Mouse (Mus musculus) adrenal gland, adult 8-10 months (tissue): ENCODE measurements around the gene Lamb3. TPM values are rescaled to one million over a fixed set of nuclear protein-coding genes. Genes with fewer than 3 reads are reported as not detected.

Source experiments
- DNase-seq: peaks from one replicate; pipeline ENCODE4 v3.0.0; 2022
- total RNA-seq, 4 experiments: library from RNA; stranded (reverse); gene quantifications; 2 replicates each; pipeline ENCODE4 v1.2.4; 2022

Gene Lamb3
- total RNA-seq, 4 experiments from 2014 or later = 1.2 to 2.7 (median 1.5) TPM

DNA sequence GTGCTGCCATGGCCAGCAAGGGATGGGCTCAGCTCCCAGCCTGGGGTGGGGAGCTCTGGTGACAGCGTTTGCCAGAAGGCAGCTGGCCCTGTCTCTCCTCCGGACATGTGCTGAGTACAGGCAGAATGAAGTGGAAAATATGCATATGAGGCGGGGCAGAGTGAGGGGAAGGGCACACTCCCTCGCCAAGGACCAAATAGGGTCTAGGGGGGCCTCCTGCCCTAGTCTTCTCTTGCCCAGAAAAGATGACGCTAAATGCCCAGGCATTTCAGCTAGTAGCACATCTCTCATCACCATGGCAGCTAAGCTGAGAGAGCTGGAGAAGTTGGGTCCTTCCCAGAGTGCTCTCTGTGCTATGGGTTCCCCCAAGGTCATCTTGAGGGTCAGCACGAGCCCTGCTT, 109.7 kb downstream of the Lamb3 start:
- DNase-seq = peak; percentile 34

DNA sequence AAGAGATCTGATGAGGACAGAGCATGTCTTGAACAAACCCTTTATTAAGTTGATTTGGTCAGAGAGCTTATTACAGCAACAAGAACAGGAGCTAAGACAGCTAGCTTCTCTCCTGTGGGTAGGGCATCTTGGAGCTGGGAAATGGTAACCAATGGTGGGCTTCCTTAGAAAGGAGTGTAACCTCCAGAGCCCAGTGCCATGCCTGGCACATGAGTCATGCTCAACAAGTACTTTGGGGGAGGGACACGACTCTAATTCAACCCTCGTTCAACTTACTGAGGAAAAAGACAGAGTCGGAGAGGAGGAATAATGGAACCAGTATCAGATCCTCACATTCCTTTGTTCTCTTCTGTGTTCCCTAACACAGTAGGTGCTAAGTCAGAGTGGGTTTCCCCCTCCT, 112.2 kb downstream of the Lamb3 start:
- DNase-seq = no peak

DNA sequence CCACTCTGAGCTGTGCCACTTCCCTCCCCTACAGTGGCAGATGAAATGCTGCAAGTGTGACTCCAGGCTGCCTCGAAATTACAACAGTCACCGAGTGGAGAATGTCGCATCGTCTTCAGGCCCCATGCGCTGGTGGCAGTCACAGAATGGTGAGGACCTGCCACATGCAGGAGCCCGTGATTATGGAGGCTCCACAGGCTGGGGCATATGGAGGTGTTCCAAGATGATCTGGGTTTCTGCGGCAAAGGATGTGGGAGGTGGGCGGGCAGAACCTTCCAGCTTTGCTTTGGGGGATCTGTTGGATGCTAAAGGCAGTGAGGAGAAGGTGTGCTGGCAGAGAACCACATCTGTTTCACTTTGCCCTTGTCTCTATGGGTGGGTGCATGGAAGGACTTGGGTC, 112.9 kb downstream of the Lamb3 start:
- no peak for DNase-seq

DNA sequence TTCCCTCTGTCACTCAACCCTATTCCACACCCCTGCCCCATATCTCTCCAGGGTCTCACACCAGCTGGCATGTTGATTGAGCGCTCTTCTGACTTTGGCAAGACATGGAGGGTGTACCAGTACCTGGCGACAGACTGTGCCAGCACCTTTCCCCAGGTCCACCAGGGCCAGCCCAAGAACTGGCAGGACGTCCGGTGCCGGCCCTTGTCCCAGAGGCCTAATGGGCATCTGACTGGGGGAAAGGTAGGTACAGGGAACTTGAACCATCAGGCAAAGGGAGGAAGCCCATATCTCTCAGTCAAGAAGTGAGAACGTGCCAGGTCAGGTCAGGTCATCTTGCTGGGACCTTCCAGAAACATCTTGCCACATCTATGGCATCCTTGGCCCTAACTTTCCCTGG, 116.2 kb downstream of the Lamb3 start:
- DNase-seq = no peak

DNA sequence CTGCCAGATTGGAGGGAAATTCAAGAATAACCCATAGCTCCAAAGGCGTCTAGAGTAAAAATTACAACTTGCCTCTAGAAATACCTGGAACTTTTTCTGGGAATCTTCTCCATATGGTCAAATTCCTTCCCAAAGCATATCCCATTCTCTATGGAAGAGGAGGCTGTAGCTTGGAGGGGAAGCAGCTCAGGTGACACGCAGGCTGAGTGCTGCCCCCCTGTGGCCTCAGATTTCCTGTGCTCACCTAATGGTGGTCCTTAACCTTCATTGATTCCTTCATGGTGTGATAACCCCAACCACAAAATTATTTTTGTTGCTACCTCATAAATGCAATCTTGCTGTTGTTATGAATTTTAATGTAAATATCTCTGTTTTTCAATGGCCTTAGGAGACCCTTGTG, 116.7 kb downstream of the Lamb3 start:
- DNase-seq = no peak

DNA sequence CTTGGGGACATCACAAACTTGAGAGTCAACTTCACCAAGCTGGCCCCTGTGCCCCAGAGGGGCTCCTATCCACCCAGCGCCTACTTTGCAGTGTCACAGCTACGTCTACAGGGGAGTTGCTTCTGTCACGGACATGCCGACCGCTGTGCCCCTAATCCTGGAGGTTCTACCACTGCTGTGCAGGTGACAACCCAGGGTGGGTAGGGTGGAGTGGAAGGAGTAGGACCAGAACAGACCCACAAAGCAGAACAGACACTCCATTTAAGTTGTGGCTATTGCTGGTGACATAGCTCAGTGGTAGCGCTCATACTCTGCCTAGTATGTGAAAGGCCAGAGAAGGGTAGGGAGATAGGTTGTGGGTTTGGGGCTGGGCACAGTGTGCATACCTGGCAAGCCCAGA, 118.4 kb downstream of the Lamb3 start:
- DNase-seq = no peak

DNA sequence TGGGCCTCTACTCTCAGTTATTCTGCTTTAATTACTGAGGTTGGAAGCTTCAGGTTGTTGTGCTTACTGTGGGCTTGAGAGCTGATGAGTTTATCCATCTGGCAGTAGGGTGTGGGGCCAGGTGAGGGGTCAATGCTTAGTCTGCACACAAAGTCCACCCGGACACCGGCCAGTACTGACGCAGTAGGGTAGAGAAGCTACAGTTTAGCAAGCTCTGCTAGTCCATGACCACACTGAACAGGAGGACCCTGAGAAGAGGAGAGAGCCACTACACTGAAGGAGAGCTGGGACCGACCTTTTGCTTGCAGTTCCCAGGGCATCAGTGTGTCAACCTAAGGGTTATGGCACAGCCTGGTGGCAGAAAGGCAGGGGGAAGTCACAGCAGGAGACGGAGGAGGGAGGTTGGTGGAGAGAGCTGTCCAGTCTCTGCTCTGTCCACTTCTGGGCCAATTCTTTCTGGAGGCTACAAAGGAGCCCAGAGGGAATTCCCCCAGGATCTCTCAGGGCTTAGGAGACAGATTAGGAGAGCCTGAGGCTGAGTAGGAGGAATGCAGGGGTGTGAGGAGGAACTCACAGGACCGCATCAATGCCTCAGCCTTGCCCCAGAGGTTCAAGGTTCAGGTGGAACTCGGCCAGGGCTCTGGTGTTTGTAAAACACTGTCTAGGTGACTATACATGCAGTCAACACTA, 119.1 kb downstream of the Lamb3 start:
- DNase-seq = no peak

DNA sequence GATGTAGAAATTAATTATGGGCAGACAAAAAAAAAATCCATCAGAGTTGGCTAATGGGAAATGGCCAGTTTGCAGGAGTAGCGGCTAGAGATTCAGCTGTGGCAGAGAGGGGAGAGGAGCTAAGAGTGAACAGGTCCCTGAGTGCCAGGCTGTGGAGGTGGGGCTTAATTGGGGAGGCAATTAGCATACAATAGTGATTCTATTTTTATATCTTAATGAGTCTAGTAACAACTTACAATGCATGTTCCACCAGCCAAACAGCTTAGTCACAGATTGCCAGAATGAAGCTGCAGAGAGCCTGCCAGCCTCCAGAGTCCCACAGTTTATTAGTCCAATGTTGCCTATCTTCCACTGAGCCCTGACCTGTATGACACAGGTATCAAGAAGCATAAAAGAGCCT, 119.7 kb downstream of the Lamb3 start:
- no peak for DNase-seq

DNA sequence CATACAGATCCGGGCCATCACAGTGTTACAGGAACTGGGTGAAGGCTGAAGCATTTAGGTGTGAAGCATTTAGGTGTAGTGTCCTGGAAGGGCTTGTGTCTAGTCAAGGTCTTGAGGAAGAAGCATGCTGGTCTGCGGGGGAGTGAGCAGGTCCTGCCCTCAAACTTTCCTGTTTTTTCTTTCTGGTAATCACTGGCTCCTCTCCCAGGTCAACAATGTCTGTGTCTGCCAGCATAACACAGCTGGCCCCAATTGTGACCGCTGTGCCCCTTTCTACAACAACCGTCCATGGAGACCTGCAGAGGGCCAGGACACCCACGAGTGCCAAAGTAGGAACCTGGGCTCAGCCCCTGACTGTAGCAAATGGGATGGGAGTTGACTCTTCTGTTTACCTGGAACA, 120.2 kb downstream of the Lamb3 start:
- DNase-seq = no peak

DNA sequence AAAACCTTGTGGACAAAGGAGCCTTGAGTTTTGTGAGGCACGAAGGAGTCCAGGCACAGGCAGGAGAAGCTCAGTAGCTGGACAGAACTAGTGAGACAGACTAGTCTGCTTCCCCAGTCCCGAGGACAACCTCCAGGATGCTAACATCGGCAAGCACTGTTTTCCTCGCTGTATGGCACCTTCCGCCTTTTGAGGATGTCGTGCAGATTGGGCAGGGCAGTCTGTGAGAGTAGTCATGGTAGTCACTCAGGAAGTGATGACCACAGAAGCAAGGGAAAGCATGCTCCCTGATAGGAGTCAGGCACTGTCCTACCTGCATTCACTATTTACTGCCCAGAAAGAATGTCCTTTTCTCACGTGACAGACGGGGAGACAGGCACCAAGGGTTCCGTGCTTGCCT, 122.1 kb downstream of the Lamb3 start:
- DNase-seq = no peak

DNA sequence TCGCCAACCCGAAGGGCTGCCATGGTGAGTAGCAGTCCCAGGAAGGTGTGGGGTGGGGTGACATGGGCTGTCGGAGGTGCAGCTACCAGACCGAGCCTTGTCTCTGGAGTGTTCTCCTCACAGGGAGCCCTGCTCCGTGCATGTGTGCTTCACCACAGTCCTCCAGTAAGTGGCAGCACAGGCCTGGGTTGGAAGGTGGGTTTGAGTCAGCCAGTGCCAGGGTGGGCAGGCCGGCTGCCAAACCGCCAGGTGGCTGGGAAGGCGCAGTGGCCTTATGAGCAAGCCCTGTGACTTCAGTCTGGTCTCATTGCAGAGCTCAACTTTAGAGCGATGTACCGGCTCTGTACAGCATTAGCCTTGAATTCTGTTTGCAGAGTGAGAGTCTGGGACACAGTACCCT, 122.7 kb downstream of the Lamb3 start:
- peak; percentile 52 for DNase-seq

DNA sequence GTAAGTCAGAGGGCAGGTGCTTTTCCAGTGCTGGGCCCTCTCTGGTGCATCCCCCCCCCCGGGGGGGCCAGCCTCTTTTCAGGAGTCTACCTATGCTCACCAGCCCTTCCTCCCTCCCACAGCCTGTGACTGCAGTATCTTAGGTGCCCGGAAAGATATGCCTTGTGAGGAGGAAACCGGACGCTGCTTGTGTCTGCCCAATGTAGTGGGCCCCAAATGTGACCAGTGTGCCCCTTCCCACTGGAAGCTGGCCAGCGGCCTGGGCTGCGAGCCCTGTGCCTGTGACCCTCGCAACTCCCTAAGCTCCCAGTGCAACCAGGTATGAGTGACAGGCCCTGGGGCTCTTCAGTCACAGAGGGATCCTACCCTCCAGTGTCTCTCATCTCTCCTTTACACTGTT, 123.1 kb downstream of the Lamb3 start:
- DNase-seq = no peak

DNA sequence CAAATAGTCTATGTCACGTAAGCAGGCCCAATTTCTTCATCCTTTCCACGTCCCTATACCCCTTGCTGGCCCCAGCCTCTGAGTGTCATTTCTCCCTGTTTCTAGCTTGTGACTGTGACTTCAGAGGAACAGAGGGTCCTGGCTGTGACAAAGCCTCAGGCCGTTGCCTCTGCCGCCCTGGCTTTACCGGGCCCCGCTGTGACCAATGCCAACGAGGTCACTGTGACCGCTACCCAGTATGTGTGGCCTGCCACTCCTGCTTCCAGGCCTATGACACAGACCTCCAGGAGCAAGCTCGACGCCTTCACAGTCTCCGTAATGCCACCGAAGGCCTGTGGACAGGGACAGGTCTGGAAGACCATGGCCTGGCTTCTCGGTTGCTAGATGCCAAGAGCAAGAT, 124.5 kb downstream of the Lamb3 start:
- DNase-seq = no peak

DNA sequence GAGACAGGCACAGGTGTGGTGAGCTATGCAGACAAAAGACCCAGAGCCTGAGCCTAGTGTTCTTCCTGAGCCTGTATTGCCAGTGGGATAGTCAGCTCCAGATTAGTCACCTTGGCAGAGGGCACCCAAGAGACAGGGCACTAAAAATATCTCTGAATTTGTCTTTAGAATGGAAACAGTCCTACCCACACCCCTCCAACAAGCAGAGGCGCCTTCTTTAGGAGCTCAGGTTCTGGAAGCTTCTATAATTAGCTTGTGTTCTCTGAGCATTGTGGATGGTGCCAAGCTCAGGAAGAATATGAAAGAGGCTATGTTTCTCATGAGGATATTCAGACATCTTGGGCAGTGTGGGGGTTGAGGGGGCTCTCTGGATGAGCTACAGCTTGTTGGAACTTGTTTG, 125.2 kb downstream of the Lamb3 start:
- no peak for DNase-seq

DNA sequence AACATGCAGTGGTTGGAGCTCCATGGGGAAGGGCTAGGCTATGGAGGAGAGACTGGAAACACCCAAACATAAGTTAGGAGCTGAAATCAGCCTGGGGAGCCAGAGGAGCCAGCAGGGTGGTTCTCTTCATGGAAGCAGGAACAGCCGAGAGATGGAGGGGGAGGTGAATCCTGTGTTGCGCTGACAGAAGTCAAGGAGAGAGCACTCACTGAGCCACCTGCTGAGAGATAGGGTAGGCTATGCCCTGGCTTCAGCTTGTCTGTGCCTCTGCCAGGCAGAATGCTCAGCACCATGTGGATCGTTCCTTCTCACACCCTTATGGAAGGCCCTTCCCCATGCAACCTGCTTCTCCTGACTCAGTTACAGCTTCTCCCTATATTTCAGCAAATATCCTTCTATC, 126.3 kb downstream of the Lamb3 start:
- DNase-seq = no peak

DNA sequence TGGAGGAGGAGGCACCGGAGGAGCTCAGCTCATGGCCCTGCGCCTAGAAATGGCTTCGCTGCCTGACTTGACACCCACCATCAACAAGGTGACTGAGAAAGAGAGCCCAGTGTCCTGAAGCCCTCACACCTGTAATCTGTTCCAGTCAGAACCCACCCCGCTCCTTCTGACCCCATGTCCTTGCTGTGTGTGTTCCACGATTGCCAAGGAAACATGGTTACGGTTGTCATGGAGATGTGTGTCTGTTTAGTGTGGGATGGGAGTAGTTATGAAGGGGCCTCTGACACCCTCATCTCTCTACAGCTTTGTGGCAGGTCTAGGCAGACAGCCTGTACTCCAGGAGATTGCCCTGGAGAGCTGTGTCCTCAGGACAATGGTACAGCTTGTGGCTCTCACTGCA, 127.0 kb downstream of the Lamb3 start:
- no peak for DNase-seq

DNA sequence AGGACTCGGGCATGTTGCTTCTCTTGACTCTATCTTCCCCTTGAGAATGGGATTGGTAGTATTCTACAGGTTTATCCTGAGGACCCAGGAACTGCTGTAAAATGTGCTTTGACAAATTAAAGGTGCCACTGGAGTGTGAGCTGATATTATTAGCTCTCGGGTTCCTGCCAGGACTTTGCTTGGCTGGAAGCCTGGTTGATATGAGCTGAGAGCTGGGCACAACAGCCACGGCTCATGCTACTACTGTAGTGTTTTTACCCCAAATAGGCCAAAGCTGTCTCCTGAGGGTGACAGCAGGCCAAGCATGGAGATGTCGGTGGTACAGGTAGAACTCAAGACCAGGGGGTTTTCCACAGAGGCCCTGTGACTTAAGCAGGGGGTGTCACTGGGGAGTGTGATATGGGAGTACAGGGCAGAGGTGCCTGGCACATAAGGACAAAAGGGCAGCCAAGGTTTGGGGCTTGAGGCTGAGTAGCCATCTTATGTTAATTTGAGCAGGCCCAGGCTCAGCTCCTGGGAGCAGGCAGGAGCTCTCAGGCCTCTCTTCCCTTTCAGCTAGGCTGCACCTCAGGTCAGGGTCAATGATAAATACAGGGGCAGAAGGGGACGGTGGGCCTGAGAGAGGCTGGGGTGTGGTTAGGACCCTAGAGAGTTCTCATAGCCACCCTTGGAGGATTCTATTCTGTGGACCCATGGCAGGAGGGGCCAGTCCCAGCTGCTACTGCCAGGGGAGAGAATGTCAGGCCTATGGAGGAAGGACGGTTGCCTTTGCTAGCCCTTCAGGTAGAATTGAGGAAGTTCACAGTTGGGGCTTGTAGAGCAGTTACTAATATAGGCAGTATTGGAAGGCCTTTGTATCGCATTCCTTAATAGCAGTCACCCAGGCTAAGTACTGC, 128.9 kb downstream of the Lamb3 start:
- DNase-seq = no peak

DNA sequence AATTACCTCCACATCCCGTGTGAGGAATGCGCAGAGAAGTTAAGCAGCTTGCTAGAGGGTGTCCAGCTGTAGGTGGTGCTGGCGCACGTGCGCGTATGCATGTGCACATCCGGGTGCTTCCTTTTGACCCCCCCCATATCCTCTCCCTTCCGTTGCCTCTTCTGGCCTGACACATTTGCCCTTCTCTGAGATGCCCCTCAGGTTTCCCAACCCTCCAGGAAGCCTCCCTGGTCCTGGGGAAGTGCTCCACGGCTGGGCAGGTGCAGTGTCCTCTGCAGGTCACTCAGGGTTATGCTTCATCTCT, 129.5 kb downstream of the Lamb3 start:
- DNase-seq = no peak

DNA sequence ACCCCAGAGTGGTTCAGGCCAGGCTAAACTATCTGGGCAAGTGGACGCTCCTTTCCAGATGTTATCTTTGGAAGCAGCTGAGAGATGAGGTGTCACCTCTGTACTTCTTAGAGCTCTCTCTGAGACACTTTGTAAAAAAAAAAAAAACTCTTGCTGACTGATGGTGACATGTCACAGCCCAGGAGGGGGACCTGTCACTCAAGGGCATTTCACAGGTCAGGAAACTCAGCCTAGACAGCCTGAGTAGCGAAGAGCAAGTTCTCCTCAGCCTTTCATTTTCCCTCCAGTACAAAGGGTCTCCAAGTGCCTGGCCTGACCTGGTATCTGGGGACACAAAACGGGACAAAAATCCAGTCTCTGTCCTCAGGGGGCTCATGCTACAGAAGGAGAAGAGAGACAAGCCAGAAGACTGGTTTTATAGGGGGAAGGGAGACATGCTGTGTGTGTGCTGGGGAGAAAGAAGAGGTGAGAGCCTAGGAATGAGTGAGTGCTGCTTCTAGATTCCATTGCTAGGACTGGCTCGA, 130.3 kb downstream of the Lamb3 start:
- DNase-seq = no peak

DNA sequence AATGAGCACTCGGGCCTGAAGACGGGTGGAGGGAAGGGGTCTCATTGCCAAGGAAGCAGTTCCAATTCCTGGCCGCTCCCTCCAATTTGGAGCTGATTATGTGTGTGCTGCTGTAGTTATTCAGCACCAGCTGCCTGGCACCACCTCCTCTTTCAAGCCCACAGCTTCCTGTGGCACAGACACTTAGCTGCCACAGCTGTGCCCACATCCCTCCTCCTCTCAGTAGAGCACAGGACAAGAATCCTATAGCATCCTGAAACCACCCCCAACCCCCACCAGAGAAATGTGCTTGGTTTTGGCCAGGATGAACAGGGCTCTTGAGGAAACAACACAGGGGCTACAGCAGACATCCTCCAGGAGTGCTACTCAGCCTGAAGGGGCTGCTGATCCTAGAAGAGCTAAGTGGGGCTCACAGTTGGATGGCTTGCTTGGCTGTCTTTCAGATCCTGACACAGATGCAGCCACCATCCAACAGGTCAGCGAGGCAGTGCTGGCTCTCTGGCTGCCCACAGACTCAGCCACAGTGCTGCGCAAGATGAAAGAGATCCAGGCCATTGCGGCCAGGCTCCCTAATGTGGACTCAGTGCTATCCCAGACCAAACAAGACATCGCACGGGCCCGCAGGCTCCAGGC, 131.0 kb downstream of the Lamb3 start:
- no peak for DNase-seq

DNA sequence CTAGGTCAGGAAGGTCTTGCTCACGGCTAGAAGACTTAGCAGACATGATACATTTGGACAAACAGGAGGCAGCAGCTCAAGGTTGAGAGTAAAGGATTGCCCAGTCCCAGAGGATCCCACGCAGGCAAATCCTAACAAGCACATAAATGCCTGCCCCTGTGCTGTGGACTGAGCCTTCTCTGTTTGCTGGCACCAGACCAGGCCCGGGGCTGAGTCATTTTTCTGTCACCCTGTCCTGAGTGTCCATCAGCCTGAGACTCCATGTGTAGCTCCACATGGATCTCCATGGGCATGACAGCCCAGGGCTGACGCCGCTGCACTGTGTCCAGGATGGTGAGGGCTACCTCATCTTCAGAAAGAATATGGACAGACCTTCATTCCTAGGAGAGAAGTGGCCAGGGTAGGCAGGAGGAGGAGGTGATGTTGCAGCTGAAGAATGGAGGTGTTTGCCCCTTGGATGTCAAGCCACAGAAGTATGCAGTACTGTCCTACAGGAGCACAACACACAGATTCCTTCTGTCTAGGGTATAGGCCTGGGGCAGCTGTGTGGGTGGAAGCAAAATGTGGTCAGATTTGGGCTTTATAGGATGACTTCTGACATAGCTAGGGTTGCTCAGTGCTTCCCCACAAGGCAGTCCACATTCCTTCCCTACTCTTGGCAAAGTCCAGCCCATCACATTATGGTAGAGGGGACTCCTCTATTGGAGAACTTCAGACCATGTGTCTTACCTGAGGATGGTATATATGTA, 134.9 kb downstream of the Lamb3 start:
- DNase-seq = peak; percentile 42

DNA sequence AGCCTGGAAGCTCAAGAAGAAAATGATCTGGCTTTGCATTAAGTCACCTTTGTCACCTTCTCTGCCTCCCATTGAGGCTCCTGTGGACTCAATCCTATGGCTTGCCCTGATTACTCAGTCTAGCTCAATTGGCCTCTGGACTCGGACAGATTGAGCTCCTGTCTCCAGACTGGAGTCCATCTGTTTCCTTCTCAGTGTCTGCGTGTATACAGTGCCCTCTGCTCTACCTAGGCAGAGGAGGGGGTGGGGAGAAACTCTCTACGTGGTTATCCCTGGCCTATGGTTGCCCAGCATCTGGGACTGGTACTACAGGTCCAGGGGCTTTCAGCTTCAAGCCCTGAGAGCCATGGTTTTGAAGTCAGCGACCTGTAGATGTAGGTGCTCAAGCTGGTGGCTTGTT, 136.4 kb downstream of the Lamb3 start:
- DNase-seq = no peak

DNA sequence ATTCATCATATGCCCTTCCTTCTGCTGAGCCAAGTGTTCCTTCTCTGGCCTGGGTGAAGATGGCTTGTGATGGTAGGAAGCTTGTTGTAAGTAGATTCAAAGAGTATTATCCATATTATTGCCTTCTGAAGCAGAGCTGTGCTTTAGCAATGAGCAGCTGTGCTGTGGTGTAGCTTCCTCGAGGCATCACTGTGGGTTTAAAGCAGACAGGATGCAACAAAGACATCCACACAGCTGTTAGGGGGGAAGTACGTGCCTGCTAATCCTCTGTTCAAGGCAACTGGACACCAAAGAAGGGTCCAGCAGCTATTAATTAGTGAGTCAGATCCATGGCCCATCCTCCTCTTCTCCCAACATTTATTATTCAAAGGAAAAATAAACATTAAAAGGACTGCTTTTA, 137.5 kb downstream of the Lamb3 start:
- no peak for DNase-seq
